Mouse (Mus musculus) testis, postnatal 14 days (tissue): ENCODE data around the gene Pald1.

Source experiments
- DNase-seq: peaks from one replicate; pipeline ENCODE4 v3.0.0; 2021; ENCODE audit warnings: low spot score

Gene Pald1

GRCm38 (mm10) chr10:61383021-61383714, at the start of gene Pald1:
TSS of gene Pald1 (minus strand) at chr10:61383530.
- DNase-seq = peak; percentile 64

- no peak for DNase-seq
These were observed 48.0 kb upstream of the Pald1 start for GRCm38 (mm10) chr10:61431375-61431774.

GRCm38 (mm10) chr10:61429043-61429442, 45.7 kb upstream of the Pald1 start:
- DNase-seq = no peak

- no peak for DNase-seq
These were observed 45.1 kb upstream of the Pald1 start for GRCm38 (mm10) chr10:61428416-61428815.

GRCm38 (mm10) chr10:61427951-61428350, 44.6 kb upstream of the Pald1 start:
- DNase-seq = no peak

- peak; percentile 43 for DNase-seq
These were observed 43.0 kb upstream of the Pald1 start for GRCm38 (mm10) chr10:61426251-61426757.

GRCm38 (mm10) chr10:61425047-61425446, 41.7 kb upstream of the Pald1 start:
- DNase-seq = no peak

- peak; percentile 44 for DNase-seq
These were observed 41.2 kb upstream of the Pald1 start for GRCm38 (mm10) chr10:61424500-61424899.

- DNase-seq = peak; percentile 76
These were observed 40.0 kb upstream of the Pald1 start for GRCm38 (mm10) chr10:61423289-61423688.

- DNase-seq = no peak
These were observed 39.5 kb upstream of the Pald1 start for GRCm38 (mm10) chr10:61422861-61423260.

GRCm38 (mm10) chr10:61420011-61420410, 36.7 kb upstream of the Pald1 start:
- DNase-seq = no peak

GRCm38 (mm10) chr10:61419146-61419545, 35.8 kb upstream of the Pald1 start:
- no peak for DNase-seq

- DNase-seq = no peak
These were observed 35.0 kb upstream of the Pald1 start for GRCm38 (mm10) chr10:61418131-61418900.

GRCm38 (mm10) chr10:61417672-61418071, 34.3 kb upstream of the Pald1 start, which contains the start of gene Nodal:
TSS of gene Nodal (plus strand) at chr10:61417972.
- DNase-seq = no peak

GRCm38 (mm10) chr10:61417046-61417445, 33.7 kb upstream of the Pald1 start:
- DNase-seq = no peak

- DNase-seq = no peak
These were observed 33.2 kb upstream of the Pald1 start for GRCm38 (mm10) chr10:61416561-61416960.

GRCm38 (mm10) chr10:61415890-61416289, 32.6 kb upstream of the Pald1 start:
- DNase-seq = no peak

GRCm38 (mm10) chr10:61415240-61415639, 31.9 kb upstream of the Pald1 start:
- DNase-seq = no peak

GRCm38 (mm10) chr10:61412910-61413625, 29.7 kb upstream of the Pald1 start:
- no peak for DNase-seq

- DNase-seq = no peak
These were observed 26.9 kb upstream of the Pald1 start for GRCm38 (mm10) chr10:61410193-61410592.

GRCm38 (mm10) chr10:61409776-61410175, 26.4 kb upstream of the Pald1 start:
- no peak for DNase-seq

- DNase-seq = no peak
These were observed 22.6 kb upstream of the Pald1 start for GRCm38 (mm10) chr10:61405958-61406357.
